In genomic region chr13:111943392-111944088, GRCm38 (mm10) we compare ENCODE assay signal across 14 mouse cellular contexts.
A peak's percentile ranks its signal among the peaks of the same experiment; 100 is the strongest.
DNase-seq lines count a peak whose midpoint lies in the region; ATAC-seq and TF ChIP-seq lines count a peak whose summit lies in the region.
"Had no signal": no experiment of that assay in that cellular context is flagged by ENCODE, and none has a peak within 500 bp of the region (broad histone marks: within the 10 kb centered on the region; RNA-seq: fewer than 3 reads in every experiment).

No protein-coding gene starts in this region.

- ATAC-seq in frontal cortex, adult (ENCODE audit: low TSS enrichment): peak; percentile 50; the same call in 1 of the 2 replicates
- peak; percentile 57 for ATAC-seq in neural tube, embryonic 13.5 days (ENCODE audit: low read depth)
- ATAC-seq in embryonic facial prominence, embryonic 12.5 days (ENCODE audit: insufficient number of reproducible peaks, insufficient read depth, low FRiP score, low TSS enrichment): no peak
- ATAC-seq in lung, postnatal 0 days: no peak
- no peak for ATAC-seq in granulocyte monocyte progenitor cell, adult 5-6 weeks (replicated peaks; ENCODE audit: poor library complexity, severe bottlenecking)

- no peaks in the 10 kb centered on the region for H3K36me3 ChIP-seq in neural tube, embryonic 13.5 days
- H3K36me3 ChIP-seq in embryonic facial prominence, embryonic 12.5 days: no peaks in the 10 kb centered on the region
- H3K36me3 ChIP-seq in macrophage (ENCODE audit: inconsistent target): no peaks in the 10 kb centered on the region
- H3K36me3 ChIP-seq in lung, postnatal 0 days (ENCODE audit: insufficient read depth, low read length): no peaks in the 10 kb centered on the region
- H3K36me3 ChIP-seq: neural tube, embryonic 12.5 days had no signal

- WGBS in neural tube, embryonic 13.5 days: 48% methylated on average over 15 of the region's 15 CpGs
- WGBS in embryonic facial prominence, embryonic 12.5 days: 49% methylated on average over 15 of the region's 15 CpGs
- WGBS in macrophage (ENCODE audit: missing documents): 85% methylated on average over 15 of the region's 15 CpGs
- WGBS in lung, postnatal 0 days: 48% methylated on average over 14 of the region's 15 CpGs

- peaks cover 11% of the 10 kb centered on the region; the same call in 1 of the 2 replicates for H3K79me2 ChIP-seq in macrophage (ENCODE audit: inconsistent target)

- no peak for TF ChIP-seq EP300 in lung, postnatal 0 days (IDR thresholded peaks at IDR 0.05)

- H3K9me3 ChIP-seq in neural tube, embryonic 13.5 days: 0 out of 2 replicates have a peak, but pooled peaks cover 2% of the 10 kb centered on the region
- H3K9me3 ChIP-seq in embryonic facial prominence, embryonic 12.5 days: no peaks in the 10 kb centered on the region
- H3K9me3 ChIP-seq in lung, postnatal 0 days (ENCODE audit: low read length): no peaks in the 10 kb centered on the region

- no peak overlapping the region for H3K4me3 ChIP-seq in neural tube, embryonic 13.5 days
- H3K4me3 ChIP-seq in embryonic facial prominence, embryonic 12.5 days: no peak overlapping the region
- H3K4me3 ChIP-seq in macrophage (ENCODE audit: inconsistent target): no peak overlapping the region
- H3K4me3 ChIP-seq in lung, postnatal 0 days (ENCODE audit: low read depth, low read length): no peak overlapping the region
- H3K4me3 ChIP-seq: erythroblast, embryonic 14.5 days; left cerebral cortex, adult 2 months; neural tube, embryonic 12.5 days had no signal

- H3K9ac ChIP-seq in neural tube, embryonic 13.5 days: no peak overlapping the region
- H3K9ac ChIP-seq in embryonic facial prominence, embryonic 12.5 days: no peak overlapping the region
- H3K9ac ChIP-seq in lung, postnatal 0 days (replicated peaks; ENCODE audit: low read depth): no peak overlapping the region
- H3K9ac ChIP-seq: neural tube, embryonic 12.5 days had no signal

- H3K27me3 ChIP-seq in neural tube, embryonic 13.5 days: no peaks in the 10 kb centered on the region
- no peaks in the 10 kb centered on the region for H3K27me3 ChIP-seq in embryonic facial prominence, embryonic 12.5 days
- no peaks in the 10 kb centered on the region for H3K27me3 ChIP-seq in lung, postnatal 0 days (replicated peaks; ENCODE audit: insufficient read depth, low read length)
- H3K27me3 ChIP-seq: CH12.LX; neural tube, embryonic 12.5 days had no signal

- peak overlapping the region; percentile 0; the same call in 1 of the 2 replicates for H3K4me2 ChIP-seq in neural tube, embryonic 13.5 days
- no peak overlapping the region for H3K4me2 ChIP-seq in embryonic facial prominence, embryonic 12.5 days (replicated peaks)
- no peak overlapping the region for H3K4me2 ChIP-seq in lung, postnatal 0 days (replicated peaks; ENCODE audit: low read depth, low read length)
- H3K4me2 ChIP-seq: neural tube, embryonic 12.5 days had no signal

- peaks cover 14% of the 10 kb centered on the region for H3K4me1 ChIP-seq in neural tube, embryonic 13.5 days (replicated peaks)
- H3K4me1 ChIP-seq in embryonic facial prominence, embryonic 12.5 days: peaks cover 8% of the 10 kb centered on the region
- no peaks in the 10 kb centered on the region for H3K4me1 ChIP-seq in lung, postnatal 0 days (ENCODE audit: insufficient read depth, low read depth, low read length)

- peak overlapping the region; percentile 42 for H3K27ac ChIP-seq in neural tube, embryonic 13.5 days (replicated peaks)
- H3K27ac ChIP-seq in embryonic facial prominence, embryonic 12.5 days: 0 out of 2 replicates have a peak overlapping the region, but pooled peaks have one; percentile 23
- peak overlapping the region; percentile 75 for H3K27ac ChIP-seq in macrophage
- H3K27ac ChIP-seq in lung, postnatal 0 days (ENCODE audit: low read length): no peak overlapping the region
- H3K27ac ChIP-seq: left cerebral cortex, adult 2 months; neural tube, embryonic 12.5 days had no signal

- no peak for TF ChIP-seq CTCF in lung, postnatal 0 days (IDR thresholded peaks at IDR 0.05)

- DNase-seq in frontal cortex, postnatal 14 days (ENCODE audit: low spot score in 2 of 2): no peak
- no peak for DNase-seq in neural tube, embryonic 10.5 days (ENCODE audit: extremely low spot score, low spot score)
- DNase-seq in lung, postnatal 0 days (ENCODE audit: low spot score): no peak
- DNase-seq: kidney, postnatal 25 days; thymus, adult 2 months had no signal

Comparison
In these comparisons a context has a peak if more than half of its experiments do, and no peak if none do; other contexts are left out.
1. ATAC-seq: peak in frontal cortex, adult (single experiment) and neural tube, embryonic 13.5 days (single experiment); none in embryonic facial prominence, embryonic 12.5 days (single experiment), lung, postnatal 0 days (single experiment) and granulocyte monocyte progenitor cell, adult 5-6 weeks (single experiment).